Mouse (Mus musculus) adrenal gland, postnatal 10 days (tissue): ENCODE data around the gene Mkln1. TPM values are rescaled to one million over a fixed set of nuclear protein-coding genes. Genes with fewer than 3 reads are reported as not detected.

Source experiments
- DNase-seq: peaks from one replicate; pipeline ENCODE4 v3.0.0; 2021; ENCODE audit warnings: mixed read lengths
- total RNA-seq, 2 experiments: library from RNA; stranded (reverse); gene quantifications; 2 replicates each; pipeline ENCODE4 v1.2.3; 2021

The Mkln1 gene
- total RNA-seq, 2 experiments from 2014 or later = 168 to 186 TPM

- no peak for DNase-seq
Observed at GRCm38 (mm10) chr6:31397775-31398430, 632 bp upstream of the Mkln1 start.

GRCm38 (mm10) chr6:31399206-31399549, 643 bp downstream of the Mkln1 start:
- DNase-seq = no peak

GRCm38 (mm10) chr6:31399566-31399965, 1.0 kb downstream of the Mkln1 start:
- DNase-seq = peak; percentile 72

GRCm38 (mm10) chr6:31411017-31411416, 12.5 kb downstream of the Mkln1 start:
- no peak for DNase-seq

GRCm38 (mm10) chr6:31412487-31412886, 14.0 kb downstream of the Mkln1 start:
- DNase-seq = no peak

GRCm38 (mm10) chr6:31413556-31413955, 15.0 kb downstream of the Mkln1 start:
- peak; percentile 18 for DNase-seq

GRCm38 (mm10) chr6:31414303-31414702, 15.8 kb downstream of the Mkln1 start:
- no peak for DNase-seq

GRCm38 (mm10) chr6:31425428-31425827, 26.9 kb downstream of the Mkln1 start:
- no peak for DNase-seq

- DNase-seq = no peak
Observed at GRCm38 (mm10) chr6:31437264-31437663, 38.7 kb downstream of the Mkln1 start.

- DNase-seq = no peak
Observed at GRCm38 (mm10) chr6:31445258-31445657, 46.7 kb downstream of the Mkln1 start.

GRCm38 (mm10) chr6:31453735-31454134, 55.2 kb downstream of the Mkln1 start:
- DNase-seq = peak; percentile 41

- DNase-seq = no peak
Observed at GRCm38 (mm10) chr6:31455376-31455775, 56.8 kb downstream of the Mkln1 start.

GRCm38 (mm10) chr6:31456988-31457387, 58.5 kb downstream of the Mkln1 start:
- peak; percentile 70 for DNase-seq

- DNase-seq = no peak
Observed at GRCm38 (mm10) chr6:31469431-31469830, 70.9 kb downstream of the Mkln1 start.

- DNase-seq = peak; percentile 11
Observed at GRCm38 (mm10) chr6:31478221-31478620, 79.7 kb downstream of the Mkln1 start.

- DNase-seq = peak; percentile 44
Observed at GRCm38 (mm10) chr6:31480008-31480407, 81.5 kb downstream of the Mkln1 start.

GRCm38 (mm10) chr6:31486601-31487000, 88.1 kb downstream of the Mkln1 start:
- no peak for DNase-seq

GRCm38 (mm10) chr6:31489950-31490349, 91.4 kb downstream of the Mkln1 start:
- DNase-seq = no peak

- DNase-seq = no peak
Observed at GRCm38 (mm10) chr6:31495122-31495731, 96.7 kb downstream of the Mkln1 start.

- no peak for DNase-seq
Observed at GRCm38 (mm10) chr6:31496227-31496626, 97.7 kb downstream of the Mkln1 start.

- DNase-seq = no peak
Observed at GRCm38 (mm10) chr6:31499836-31500235, 101.3 kb downstream of the Mkln1 start.

GRCm38 (mm10) chr6:31500260-31500659, 101.7 kb downstream of the Mkln1 start:
- no peak for DNase-seq

GRCm38 (mm10) chr6:31500691-31501090, 102.2 kb downstream of the Mkln1 start:
- no peak for DNase-seq

- no peak for DNase-seq
Observed at GRCm38 (mm10) chr6:31502614-31503013, 104.1 kb downstream of the Mkln1 start.
